Mouse (Mus musculus) testis, postnatal 10 days (tissue): Measurements from ENCODE around the gene Olfr1330.
"Not testable (repeated sequence)": the region's sequence is repeated elsewhere in the genome, so short reads cannot be mapped to it uniquely, and the experiment has no call there.

Experiments used
- DNase-seq: peaks from one replicate; pipeline ENCODE4 v3.0.0; 2021; ENCODE audit warnings: low spot score

Olfr1330 gene

GRCm38 (mm10) chr4:118888297-118888696, at the start of gene Olfr1330:
TSS of gene Olfr1330 (plus strand) at chr4:118888597.
- no peak for DNase-seq

- no peak for DNase-seq
Observed at GRCm38 (mm10) chr4:118861791-118862190, 26.6 kb upstream of the Olfr1330 start.

GRCm38 (mm10) chr4:118862704-118863103, 25.7 kb upstream of the Olfr1330 start:
- DNase-seq: no peak

- no peak for DNase-seq
Observed at GRCm38 (mm10) chr4:118864349-118864748, 24.0 kb upstream of the Olfr1330 start, which contains the start of gene Olfr1331. TSS of gene Olfr1331 (plus strand) at chr4:118864649.

GRCm38 (mm10) chr4:118867566-118867965, 20.8 kb upstream of the Olfr1330 start:
- DNase-seq: no peak

GRCm38 (mm10) chr4:118901981-118902380, 13.6 kb downstream of the Olfr1330 start:
- DNase-seq: no peak

GRCm38 (mm10) chr4:118917365-118917764, 29.0 kb downstream of the Olfr1330 start, which contains the start of gene Olfr1329:
TSS of gene Olfr1329 (minus strand) at chr4:118917465.
- DNase-seq: not testable (repeated sequence)

GRCm38 (mm10) chr4:118931326-118931725, 42.9 kb downstream of the Olfr1330 start:
- not testable (repeated sequence) for DNase-seq

GRCm38 (mm10) chr4:118938512-118938911, 50.1 kb downstream of the Olfr1330 start, which contains the start of gene Olfr1328:
TSS of gene Olfr1328 (minus strand) at chr4:118938612.
- no peak for DNase-seq
